Mouse (Mus musculus) hindbrain, embryonic 14.5 days (tissue): Measurements from ENCODE around the gene Myl3. TPM values are rescaled to one million over a fixed set of nuclear protein-coding genes. Genes with fewer than 3 reads are reported as not detected.

Experiments used
- ATAC-seq: fragments of 200-750 bp; cut with Nextera tagmentation; 2 replicates; pipeline ENCODE4 v1.8.0; 2017; ENCODE audit warnings: moderate number of reproducible peaks, mild to moderate bottlenecking, moderate TSS enrichment, moderate library complexity; ENCODE audit not compliant: low FRiP score
- DNase-seq: peaks from one replicate; pipeline ENCODE4 v3.0.0-alpha.2; 2015; ENCODE audit warnings: low spot score
- H3K27ac ChIP-seq: fragments of 300-500 bp; sonication (generic); 2 replicates; pipeline ENCODE4 v1.5.1; 2014; ENCODE audit warnings: mild to moderate bottlenecking, moderate library complexity
- H3K27me3 ChIP-seq: fragments of 300-500 bp; sonication (generic); 2 replicates; pipeline ENCODE4 v1.6.1; 2014; ENCODE audit warnings: mild to moderate bottlenecking, low read length, mixed read lengths; ENCODE audit not compliant: control insufficient read depth, insufficient read depth
- H3K36me3 ChIP-seq: fragments of 300-500 bp; sonication (generic); replicated peaks from 2 replicates; pipeline ENCODE4 v1.6.1; 2014; ENCODE audit not compliant: control insufficient read depth, insufficient read depth
- H3K4me1 ChIP-seq: fragments of 300-500 bp; sonication (generic); replicated peaks from 2 replicates; pipeline ENCODE4 v1.6.1; 2014; ENCODE audit warnings: antibody characterized with exemption, low read length, mixed read lengths; ENCODE audit not compliant: control insufficient read depth, insufficient read depth
- H3K4me2 ChIP-seq: fragments of 300-500 bp; sonication (generic); replicated peaks from 2 replicates; pipeline ENCODE4 v1.6.1; 2014; ENCODE audit warnings: mild to moderate bottlenecking, moderate library complexity
- H3K4me3 ChIP-seq: fragments of 300-500 bp; sonication (generic); replicated peaks from 2 replicates; pipeline ENCODE4 v1.5.1; 2014; ENCODE audit warnings: mild to moderate bottlenecking, low read length
- H3K9ac ChIP-seq: fragments of 300-500 bp; sonication (generic); 2 replicates; pipeline ENCODE4 v1.6.1; 2014
- H3K9me3 ChIP-seq: fragments of 300-500 bp; sonication (generic); 2 replicates; pipeline ENCODE4 v1.6.1; 2016; ENCODE audit warnings: low read length; ENCODE audit not compliant: control insufficient read depth
- WGBS: fragments of 180-500 bp; shearing (Covaris S2); extraction: QIAGEN DNeasy Blood & Tissue Kit; methylation state at CpG from one replicate; pipeline ENCODE4 v1.1.7; 2014; 5-methylcytosine and 5-hydroxymethylcytosine counted together
- polyA plus RNA-seq: library from polyadenylated mRNA; unstranded; fragments of >200 nt; fragmentation: Nextera tagmentation; extraction: Ambion mirVana; gene quantifications from 2 replicates; pipeline ENCODE4 v1.2.1, GENCODE M21; 2014

Myl3 gene
- polyA plus RNA-seq, result 0.26 and 0.43 TPM in 2 replicates

DNA sequence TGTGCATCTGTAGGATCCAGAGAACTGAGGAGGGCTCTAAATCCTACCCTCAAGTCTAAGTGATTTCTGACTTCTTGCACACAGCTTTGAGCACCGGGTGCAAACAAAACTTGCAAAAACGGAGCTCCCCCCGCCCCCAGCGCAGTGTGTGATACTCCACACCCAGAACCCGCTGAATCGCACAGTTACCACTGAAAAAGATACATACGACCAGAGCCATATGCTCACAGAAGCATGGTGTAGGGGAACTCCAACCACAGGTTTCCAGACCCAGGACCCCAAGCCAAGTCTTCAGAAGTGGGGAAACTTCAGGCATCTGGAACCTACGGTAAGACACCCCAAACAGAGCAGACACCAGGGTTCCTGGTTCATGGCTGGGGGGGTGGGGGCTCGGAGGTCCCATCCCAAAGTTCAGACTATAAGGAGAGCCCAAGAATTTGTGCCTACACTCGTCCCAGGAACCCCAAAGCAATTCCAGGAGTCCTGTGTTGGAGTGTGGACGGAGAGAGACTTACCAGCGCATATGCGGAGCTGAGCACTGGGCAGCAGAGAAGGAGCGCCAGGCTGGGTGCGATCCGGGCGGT lies at the start of gene Myl3:
Gene Myl3, plus strand, starts transcription at position 151 of the 584 bp plus-strand sequence.
- Histone ChIP-seq H3K9me3 (no peaks in the 10 kb centered on the region), H3K27me3 (peaks cover 24% of the 10 kb centered on the region), H3K4me2 (peak within 1 kb of the TSS; percentile 98), H3K36me3 (no peaks in the 10 kb centered on the region), H3K27ac (no peak within 1 kb of the TSS), H3K4me1 (peaks cover 9% of the 10 kb centered on the region), H3K4me3 (peak within 1 kb of the TSS; percentile 68), H3K9ac (peak within 1 kb of the TSS; percentile 81)
- DNase-seq, result no peak
- WGBS, result under 1% methylated on average over 17 of the region's 17 CpGs
- no peak for ATAC-seq

- no peaks in the 10 kb centered on the region for H3K27me3 ChIP-seq
- DNase-seq (no peak), ATAC-seq (no peak)
- no peak overlapping the region for H3K4me2 ChIP-seq
- H3K4me1 ChIP-seq, result no peaks in the 10 kb centered on the region
- no peaks in the 10 kb centered on the region for H3K9me3 ChIP-seq
- 86% methylated on average over 4 of the region's 4 CpGs for WGBS
- no peak overlapping the region for H3K27ac ChIP-seq
- no peak overlapping the region for H3K4me3 ChIP-seq
- no peak overlapping the region for H3K9ac ChIP-seq
- H3K36me3 ChIP-seq, result peaks cover 19% of the 10 kb centered on the region
Observed at GRCm38 (mm10) chr9:110695165-110695755, 46.4 kb upstream of the Myl3 start.

- ATAC-seq (no peak), DNase-seq (no peak)
- Histone ChIP-seq H3K9me3 (no peaks in the 10 kb centered on the region), H3K9ac (no peak overlapping the region), H3K27ac (no peak overlapping the region), H3K4me3 (no peak overlapping the region), H3K4me2 (no peak overlapping the region), H3K4me1 (no peaks in the 10 kb centered on the region), H3K36me3 (peaks cover 19% of the 10 kb centered on the region), H3K27me3 (no peaks in the 10 kb centered on the region)
- 93% methylated on average over 5 of the region's 5 CpGs for WGBS
Observed at GRCm38 (mm10) chr9:110696427-110696826, 45.2 kb upstream of the Myl3 start.

DNA sequence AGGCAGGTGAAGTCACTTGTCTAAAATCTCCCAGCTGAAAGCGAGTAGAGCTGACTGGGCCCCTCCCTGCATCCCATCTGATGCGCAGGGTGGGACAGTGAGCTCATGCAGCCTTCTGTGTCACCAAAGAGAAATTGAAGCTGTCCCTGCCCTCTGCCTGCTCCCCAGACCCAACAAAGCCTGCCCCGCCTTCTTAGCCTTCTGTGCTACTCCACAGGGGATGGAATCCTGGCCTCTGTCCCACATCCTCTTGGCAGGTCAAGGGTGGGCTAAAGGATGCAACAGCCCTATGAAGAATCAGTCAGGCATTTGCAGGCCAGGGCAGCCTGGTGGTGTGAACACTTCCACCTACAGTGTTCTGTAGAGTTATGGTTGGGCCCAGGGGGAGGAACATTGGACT lies 44.2 kb upstream of the Myl3 start:
- Histone ChIP-seq H3K27ac (no peak overlapping the region), H3K4me1 (no peaks in the 10 kb centered on the region), H3K9ac (no peak overlapping the region), H3K9me3 (no peaks in the 10 kb centered on the region), H3K4me3 (no peak overlapping the region), H3K4me2 (no peak overlapping the region), H3K27me3 (no peaks in the 10 kb centered on the region), H3K36me3 (peaks cover 19% of the 10 kb centered on the region)
- ATAC-seq (no peak), DNase-seq (no peak)
- 81% methylated on average over 3 of the region's 3 CpGs for WGBS

- ATAC-seq (no peak), DNase-seq (no peak)
- Histone ChIP-seq H3K4me3 (no peak overlapping the region), H3K27ac (no peak overlapping the region), H3K4me2 (no peak overlapping the region), H3K27me3 (no peaks in the 10 kb centered on the region), H3K9ac (no peak overlapping the region), H3K4me1 (no peaks in the 10 kb centered on the region), H3K9me3 (no peaks in the 10 kb centered on the region), H3K36me3 (peaks cover 3% of the 10 kb centered on the region)
- 91% methylated on average over 3 of the region's 3 CpGs for WGBS
Observed at GRCm38 (mm10) chr9:110699574-110699973, 42.1 kb upstream of the Myl3 start.

GRCm38 (mm10) chr9:110701114-110702032 lies 40.3 kb upstream of the Myl3 start:
- no peak for DNase-seq
- Histone ChIP-seq H3K9me3 (no peaks in the 10 kb centered on the region), H3K27me3 (no peaks in the 10 kb centered on the region), H3K36me3 (no peaks in the 10 kb centered on the region; the same call in none of the 2 replicates), H3K4me1 (no peaks in the 10 kb centered on the region), H3K4me2 (no peak overlapping the region), H3K9ac (no peak overlapping the region), H3K27ac (no peak overlapping the region), H3K4me3 (no peak overlapping the region)
- no peak for ATAC-seq
- 79% methylated on average over 11 of the region's 12 CpGs for WGBS

DNA sequence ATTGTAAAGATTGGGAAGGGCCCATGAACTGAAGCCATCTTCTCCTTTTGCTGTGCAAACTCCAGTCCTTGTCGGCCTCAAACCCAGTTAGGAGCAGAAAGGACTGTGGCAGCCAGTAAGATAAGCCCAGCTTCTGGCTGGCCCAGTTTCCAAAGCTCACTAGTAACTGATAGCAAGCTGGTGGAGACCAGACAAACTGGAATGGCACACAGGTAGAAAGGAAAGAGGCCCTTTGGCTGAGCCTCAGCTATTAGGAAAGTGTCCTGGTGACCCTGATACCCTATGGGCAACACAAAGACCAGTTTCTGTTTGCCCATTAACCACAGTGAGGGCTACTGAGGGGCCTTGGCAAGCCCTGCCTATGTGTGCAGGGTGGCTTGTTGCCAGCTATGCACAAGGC lies 38.8 kb upstream of the Myl3 start:
- WGBS, result 85% methylated on average over 1 of the region's 1 CpGs
- DNase-seq (no peak), ATAC-seq (no peak)
- no peak overlapping the region for H3K9ac ChIP-seq
- H3K4me2 ChIP-seq, result no peak overlapping the region
- no peaks in the 10 kb centered on the region; the same call in 1 of the 2 replicates for H3K36me3 ChIP-seq
- no peaks in the 10 kb centered on the region for H3K27me3 ChIP-seq
- H3K9me3 ChIP-seq, result no peaks in the 10 kb centered on the region
- no peak overlapping the region for H3K4me3 ChIP-seq
- H3K27ac ChIP-seq, result no peak overlapping the region
- H3K4me1 ChIP-seq, result no peaks in the 10 kb centered on the region

- DNase-seq (no peak), ATAC-seq (no peak)
- Histone ChIP-seq H3K27me3 (no peaks in the 10 kb centered on the region), H3K27ac (no peak overlapping the region), H3K4me3 (no peak overlapping the region), H3K4me2 (no peak overlapping the region), H3K9me3 (no peaks in the 10 kb centered on the region), H3K36me3 (no peaks in the 10 kb centered on the region; the same call in 1 of the 2 replicates), H3K4me1 (no peaks in the 10 kb centered on the region), H3K9ac (no peak overlapping the region)
- 89% methylated on average over 6 of the region's 6 CpGs for WGBS
Observed at GRCm38 (mm10) chr9:110703951-110704350, 37.7 kb upstream of the Myl3 start.

GRCm38 (mm10) chr9:110706784-110707183 lies 34.9 kb upstream of the Myl3 start:
- no peaks in the 10 kb centered on the region for H3K9me3 ChIP-seq
- H3K4me1 ChIP-seq, result no peaks in the 10 kb centered on the region
- H3K4me2 ChIP-seq, result no peak overlapping the region
- no peaks in the 10 kb centered on the region for H3K27me3 ChIP-seq
- H3K9ac ChIP-seq, result no peak overlapping the region
- H3K36me3 ChIP-seq, result peaks cover 7% of the 10 kb centered on the region
- no peak for DNase-seq
- H3K27ac ChIP-seq, result no peak overlapping the region
- H3K4me3 ChIP-seq, result no peak overlapping the region
- ATAC-seq, result no peak
- WGBS, result 87% methylated on average over 5 of the region's 5 CpGs
